Mouse (Mus musculus): Measurements from ENCODE around the gene H2afz. TPM values are rescaled to one million over a fixed set of nuclear protein-coding genes. Genes with fewer than 3 reads are reported as not detected.
"Not testable (repeated sequence)": the region's sequence is repeated elsewhere in the genome, so short reads cannot be mapped to it uniquely, and the experiment has no call there.

H2afz gene
- polyA plus RNA-seq, 1 experiment, result 2,509 TPM

DNA sequence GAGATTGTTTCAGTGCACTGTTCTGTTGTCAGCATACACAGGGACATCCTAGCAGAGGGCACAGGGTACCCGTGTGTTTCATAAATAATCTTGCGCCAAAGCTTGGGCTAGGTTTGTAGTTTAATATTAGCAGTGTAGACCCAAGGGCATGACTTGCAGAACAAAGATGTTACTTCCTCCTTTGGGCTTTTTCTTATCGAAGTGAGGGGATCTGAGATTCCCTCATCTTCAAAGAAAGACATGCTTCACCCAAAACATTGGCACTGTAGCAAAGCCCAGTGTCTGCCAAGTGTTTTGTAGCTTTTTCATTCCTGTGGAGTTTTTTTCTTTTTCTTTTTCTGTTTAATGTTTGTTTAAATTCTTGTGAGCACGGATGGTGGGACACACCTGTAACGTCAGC lies 33.4 kb downstream of the H2afz start:
- Histone ChIP-seq H3K36me3 (ENCODE audit: control insufficient read depth, insufficient read depth, low read length) (no peaks in the 10 kb centered on the region), H3K4me1 (replicated peaks; ENCODE audit: control insufficient read depth, insufficient read depth, low read length) (no peaks in the 10 kb centered on the region), H3K27ac (ENCODE audit: control insufficient read depth, insufficient read depth, low read length) (no peak overlapping the region), H3K27me3 (ENCODE audit: control insufficient read depth, insufficient read depth, low read length) (no peaks in the 10 kb centered on the region), H3K4me3 (ENCODE audit: control insufficient read depth, insufficient read depth, low read length) (no peak overlapping the region)
- no peak for DNase-seq
- TF ChIP-seq POLR2A (IDR thresholded peaks at IDR 0.05; ENCODE audit: control insufficient read depth, extremely low read depth, insufficient read depth, low read length, poor library complexity), result no peak
- no peak for TF ChIP-seq CTCF (IDR thresholded peaks at IDR 0.05; ENCODE audit: borderline replicate concordance, control insufficient read depth, extremely low read depth, insufficient read depth, low read length, poor library complexity)
- WGBS, result 66% methylated on average over 5 of the region's 5 CpGs

DNA sequence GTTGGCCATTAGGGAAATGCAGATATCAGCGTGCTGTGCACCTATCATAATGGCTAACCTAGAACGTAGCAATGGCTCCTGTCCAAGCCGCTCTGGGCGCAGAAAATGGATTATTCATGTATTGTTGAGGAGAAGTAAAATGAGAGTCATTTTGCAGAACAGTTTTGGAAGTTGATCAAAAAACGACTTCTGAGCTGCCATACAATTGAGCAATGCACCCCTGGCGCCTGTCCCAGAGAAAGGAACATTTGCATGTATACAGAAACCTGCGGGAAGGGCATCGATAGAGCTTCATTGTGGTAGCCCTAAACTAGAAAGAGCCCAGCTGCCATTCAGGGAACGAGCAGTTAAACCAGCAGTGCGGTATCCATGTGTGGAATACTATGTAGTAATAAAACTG lies 35.9 kb downstream of the H2afz start:
- H3K36me3 ChIP-seq (ENCODE audit: control insufficient read depth, insufficient read depth, low read length), result no peaks in the 10 kb centered on the region
- H3K27me3 ChIP-seq (ENCODE audit: control insufficient read depth, insufficient read depth, low read length), result no peaks in the 10 kb centered on the region
- no peak overlapping the region for H3K27ac ChIP-seq (ENCODE audit: control insufficient read depth, insufficient read depth, low read length)
- TF ChIP-seq CTCF (IDR thresholded peaks at IDR 0.05; ENCODE audit: borderline replicate concordance, control insufficient read depth, extremely low read depth, insufficient read depth, low read length, poor library complexity) (no peak), POLR2A (IDR thresholded peaks at IDR 0.05; ENCODE audit: control insufficient read depth, extremely low read depth, insufficient read depth, low read length, poor library complexity) (no peak)
- DNase-seq, result no peak
- H3K4me3 ChIP-seq (ENCODE audit: control insufficient read depth, insufficient read depth, low read length), result no peak overlapping the region
- 95% methylated on average over 10 of the region's 10 CpGs for WGBS
- H3K4me1 ChIP-seq (replicated peaks; ENCODE audit: control insufficient read depth, insufficient read depth, low read length), result no peaks in the 10 kb centered on the region

DNA sequence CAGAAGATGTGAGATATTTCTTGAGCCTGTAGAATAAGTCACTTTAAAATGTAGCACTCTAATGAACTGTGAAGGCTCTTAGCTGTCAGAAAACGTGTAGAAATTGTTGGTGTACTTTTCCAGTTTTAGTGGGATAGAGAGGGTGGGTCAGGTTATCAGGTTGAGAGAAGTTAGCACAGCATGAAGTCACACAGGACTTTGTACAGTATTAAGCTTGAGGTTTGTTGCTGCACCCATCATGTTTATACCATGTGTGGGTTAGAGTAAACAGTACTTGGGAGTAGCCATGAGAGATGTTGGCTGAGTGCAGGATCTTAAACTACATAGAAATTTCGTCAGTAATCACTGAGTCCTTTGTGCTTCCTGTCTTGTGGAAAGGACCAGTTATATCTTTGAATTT lies 48.8 kb downstream of the H2afz start:
- no peak overlapping the region for H3K4me3 ChIP-seq (ENCODE audit: control insufficient read depth, insufficient read depth, low read length)
- 89% methylated on average over 2 of the region's 2 CpGs for WGBS
- peaks cover 9% of the 10 kb centered on the region for H3K4me1 ChIP-seq (replicated peaks; ENCODE audit: control insufficient read depth, insufficient read depth, low read length)
- H3K36me3 ChIP-seq (ENCODE audit: control insufficient read depth, insufficient read depth, low read length), result no peaks in the 10 kb centered on the region
- TF ChIP-seq POLR2A (IDR thresholded peaks at IDR 0.05; ENCODE audit: control insufficient read depth, extremely low read depth, insufficient read depth, low read length, poor library complexity) (no peak), CTCF (IDR thresholded peaks at IDR 0.05; ENCODE audit: borderline replicate concordance, control insufficient read depth, extremely low read depth, insufficient read depth, low read length, poor library complexity) (no peak)
- DNase-seq, result no peak
- H3K27me3 ChIP-seq (ENCODE audit: control insufficient read depth, insufficient read depth, low read length), result no peaks in the 10 kb centered on the region
- H3K27ac ChIP-seq (ENCODE audit: control insufficient read depth, insufficient read depth, low read length), result no peak overlapping the region

DNA sequence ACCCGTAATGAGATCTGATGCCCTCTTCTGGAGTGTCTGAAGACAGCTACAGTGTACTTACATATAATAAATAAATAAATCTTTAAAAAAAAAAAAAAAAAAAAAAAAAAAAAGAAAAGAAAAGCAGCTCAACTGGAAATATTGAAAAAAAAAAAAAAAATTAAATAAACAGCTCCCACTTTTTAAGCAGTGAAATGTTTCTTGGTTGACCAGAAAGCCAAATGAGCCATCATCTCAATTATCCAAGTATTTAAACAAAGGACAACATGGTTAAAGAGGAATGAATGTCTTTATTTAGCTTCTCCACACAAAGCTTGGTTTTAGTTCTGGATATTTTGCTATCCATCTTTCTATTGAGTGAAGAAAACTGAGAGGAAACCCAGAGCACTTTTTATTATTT lies 50.3 kb downstream of the H2afz start:
- H3K4me1 ChIP-seq (replicated peaks; ENCODE audit: control insufficient read depth, insufficient read depth, low read length); H3K27ac ChIP-seq (ENCODE audit: control insufficient read depth, insufficient read depth, low read length); H3K4me3 ChIP-seq (ENCODE audit: control insufficient read depth, insufficient read depth, low read length); DNase-seq; H3K27me3 ChIP-seq (ENCODE audit: control insufficient read depth, insufficient read depth, low read length); H3K36me3 ChIP-seq (ENCODE audit: control insufficient read depth, insufficient read depth, low read length): not testable (repeated sequence)
- WGBS, result 83% methylated on average over 1 of the region's 1 CpGs

Other genes with a start within 250 kb of the H2afz start
- gene Ddit4l, start 242.9 kb upstream of the H2afz start, polyA plus RNA-seq (2012; rRNA removed), result 0.71 and 1.4 TPM in 2 replicates
- not detected in 2 replicates for gene Gm21962, start 193.0 kb upstream of the H2afz start, polyA plus RNA-seq (2012; rRNA removed)
- 2.8 and 2.9 TPM in 2 replicates for gene Dnajb14, start 3.2 kb downstream of the H2afz start, polyA plus RNA-seq (2012; rRNA removed)
- gene Lamtor3, start 54.0 kb downstream of the H2afz start, polyA plus RNA-seq (2012; rRNA removed), result 39.0 and 45.9 TPM in 2 replicates
- 13.9 and 16.0 TPM in 2 replicates for gene Dapp1, start 117.1 kb downstream of the H2afz start, polyA plus RNA-seq (2012; rRNA removed)
- gene 1110002E22Rik, start 200.6 kb downstream of the H2afz start, polyA plus RNA-seq (2012; rRNA removed), result 0.28 and 0.74 TPM in 2 replicates
- gene Gm5105, start 202.9 kb downstream of the H2afz start, polyA plus RNA-seq (2012; rRNA removed), result not detected in 2 replicates